Comparison of ENCODE assay signal across 29 mouse cellular contexts in genomic region chr19:36812011-36812410, GRCm38 (mm10). TPM values are rescaled to one million over a fixed set of nuclear protein-coding genes. Genes with fewer than 3 reads are reported as not detected.
DNase-seq lines count a peak whose midpoint lies in the region; ATAC-seq and TF ChIP-seq lines count a peak whose summit lies in the region.
"Had no signal": no experiment of that assay in that cellular context is flagged by ENCODE, and none has a peak within 500 bp of the region (broad histone marks: within the 10 kb centered on the region; RNA-seq: fewer than 3 reads in every experiment).

No protein-coding gene starts in this region.

- no peak overlapping the region for H3K27ac ChIP-seq in hindbrain, postnatal 0 days
- no peak overlapping the region for H3K27ac ChIP-seq in hindbrain, embryonic 13.5 days
- H3K27ac ChIP-seq: embryonic facial prominence, embryonic 12.5 days; forebrain, embryonic 10.5 days; heart, adult 2 months; hindbrain, embryonic 15.5 days; intestine, embryonic 15.5 days; layer of hippocampus, adult 2 months; left cerebral cortex, adult 2 months; liver, embryonic 12.5 days; midbrain, embryonic 13.5 days; neural tube, embryonic 13.5 days; stomach, embryonic 15.5 days had no signal

- H3K4me3 ChIP-seq in hindbrain, postnatal 0 days (ENCODE audit: low read length), result no peak overlapping the region
- H3K4me3 ChIP-seq in hindbrain, embryonic 13.5 days, result no peak overlapping the region
- H3K4me3 ChIP-seq: embryonic facial prominence, embryonic 12.5 days; forebrain, embryonic 10.5 days; heart, adult 2 months; heart, embryonic 12.5 days; hindbrain, embryonic 15.5 days; intestine, embryonic 15.5 days; layer of hippocampus, adult 2 months; left cerebral cortex, adult 2 months; liver, embryonic 12.5 days; midbrain, embryonic 13.5 days; neural tube, embryonic 13.5 days; stomach, embryonic 15.5 days had no signal

- H3K9me3 ChIP-seq in hindbrain, postnatal 0 days (ENCODE audit: low read length), result no peaks in the 10 kb centered on the region
- H3K9me3 ChIP-seq in hindbrain, embryonic 13.5 days, result no peaks in the 10 kb centered on the region
- H3K9me3 ChIP-seq: embryonic facial prominence, embryonic 12.5 days; forebrain, embryonic 10.5 days; G1E; heart, embryonic 12.5 days; hindbrain, embryonic 15.5 days; intestine, embryonic 15.5 days; liver, embryonic 12.5 days; midbrain, embryonic 13.5 days; neural tube, embryonic 13.5 days; stomach, embryonic 15.5 days had no signal

- no peak for TF ChIP-seq CTCF in hindbrain, postnatal 0 days (IDR thresholded peaks at IDR 0.05; ENCODE audit: low read depth)

- H3K4me2 ChIP-seq in hindbrain, postnatal 0 days (ENCODE audit: low read depth, low read length), result no peak overlapping the region
- no peak overlapping the region for H3K4me2 ChIP-seq in hindbrain, embryonic 13.5 days
- H3K4me2 ChIP-seq: embryonic facial prominence, embryonic 12.5 days; heart, embryonic 12.5 days; hindbrain, embryonic 15.5 days; intestine, embryonic 15.5 days; liver, embryonic 12.5 days; midbrain, embryonic 13.5 days; neural tube, embryonic 13.5 days; stomach, embryonic 15.5 days had no signal

- H3K27me3 ChIP-seq in hindbrain, postnatal 0 days (ENCODE audit: insufficient read depth, low read length), result no peaks in the 10 kb centered on the region
- H3K27me3 ChIP-seq in hindbrain, embryonic 13.5 days, result no peaks in the 10 kb centered on the region
- H3K27me3 ChIP-seq: embryonic facial prominence, embryonic 12.5 days; heart, embryonic 12.5 days; hindbrain, embryonic 15.5 days; intestine, embryonic 15.5 days; liver, embryonic 12.5 days; stomach, embryonic 15.5 days had no signal

- H3K4me1 ChIP-seq in hindbrain, postnatal 0 days (ENCODE audit: insufficient read depth, low read length), result no peaks in the 10 kb centered on the region
- H3K4me1 ChIP-seq in hindbrain, embryonic 13.5 days (replicated peaks), result 0 out of 2 replicates have a peak, but pooled peaks cover 8% of the 10 kb centered on the region
- H3K4me1 ChIP-seq: embryonic facial prominence, embryonic 12.5 days; intestine, embryonic 15.5 days; stomach, embryonic 15.5 days had no signal

- ATAC-seq in hindbrain, postnatal 0 days, result 0 out of 2 replicates have a peak, but pooled peaks have one; percentile 39
- ATAC-seq in hindbrain, embryonic 13.5 days (ENCODE audit: low FRiP score), result no peak
- ATAC-seq: forebrain, embryonic 16.5 days; intestine, embryonic 15.5 days; liver, embryonic 12.5 days; liver, postnatal 0 days; midbrain, embryonic 13.5 days had no signal

- no peak overlapping the region for H3K9ac ChIP-seq in hindbrain, postnatal 0 days (replicated peaks; ENCODE audit: low read length)
- no peak overlapping the region for H3K9ac ChIP-seq in hindbrain, embryonic 13.5 days
- H3K9ac ChIP-seq: embryonic facial prominence, embryonic 12.5 days; heart, embryonic 12.5 days; hindbrain, embryonic 15.5 days; intestine, embryonic 15.5 days; liver, embryonic 12.5 days; liver, postnatal 0 days; midbrain, embryonic 13.5 days; neural tube, embryonic 13.5 days; stomach, embryonic 15.5 days had no signal

- no peaks in the 10 kb centered on the region for H3K36me3 ChIP-seq in hindbrain, postnatal 0 days (ENCODE audit: insufficient read depth, low read length)
- no peaks in the 10 kb centered on the region for H3K36me3 ChIP-seq in hindbrain, embryonic 13.5 days
- H3K36me3 ChIP-seq: embryonic facial prominence, embryonic 12.5 days; forebrain, embryonic 10.5 days; G1E; heart, embryonic 12.5 days; hindbrain, embryonic 15.5 days; intestine, embryonic 15.5 days; liver, embryonic 12.5 days; midbrain, embryonic 13.5 days; neural tube, embryonic 13.5 days; stomach, embryonic 15.5 days had no signal

- DNase-seq in cerebellum, postnatal 10 days, result peak; percentile 45 to 57
- DNase-seq in cerebellum, adult 9-10 months, result no peak
- DNase-seq in hindbrain, postnatal 0 days (ENCODE audit: low spot score), result no peak
- DNase-seq in kidney, postnatal 4 days, result peak; percentile 37 to 62
- no peak for DNase-seq in kidney, adult 11 months
- no peak for DNase-seq in adrenal gland, postnatal 10 days
- DNase-seq: adrenal gland, postnatal 14 days; cerebellum, adult 11-12 months; cerebellum, postnatal 36 days; heart, adult 2 months; heart, postnatal 4 days; kidney, postnatal 14 days; liver, postnatal 0 days; lung, postnatal 36 days; right cerebral cortex, postnatal 14 days had no signal

- WGBS in hindbrain, postnatal 0 days, result 33% methylated on average over 8 of the region's 8 CpGs
- WGBS in hindbrain, embryonic 13.5 days, result 43% methylated on average over 8 of the region's 8 CpGs

RNA-seq across cellular contexts. Expression of gene Tnks2, which starts 22.0 kb away (rescaled TPM):
- 128 and 138 TPM in 2 replicates for total RNA-seq in hindbrain, postnatal 0 days (2014; rRNA removed)
- 26.1 and 28.7 TPM in 2 replicates for polyA plus RNA-seq in hindbrain, postnatal 0 days (2015; fragmentation: Nextera tagmentation; extraction: Ambion mirVana)
- 52.4 and 54.9 TPM in 2 replicates for polyA plus RNA-seq in hindbrain, embryonic 13.5 days (2015; fragmentation: Nextera tagmentation; extraction: Ambion mirVana)
- 100 to 1,000 TPM; 119 to 140 TPM for total RNA-seq in adrenal gland, postnatal 10 days (2021)

Comparison
In these comparisons a context has a peak if more than half of its experiments do, and no peak if none do; other contexts are left out.
1. DNase-seq: peak in cerebellum, postnatal 10 days (2 of 2) and kidney, postnatal 4 days (2 of 2); none in cerebellum, adult 9-10 months (single experiment), hindbrain, postnatal 0 days (single experiment), kidney, adult 11 months (single experiment) and adrenal gland, postnatal 10 days (single experiment).